Mouse (Mus musculus) ZHBTc4 (cell line): ENCODE measurements at regions not wholly inside any gene's neighbourhood (a gene's known extent, or its start where the extent isn't known, plus 50 kb on each side); places are given as distances from the start of the nearest gene placed in this dataset.

Source experiments
- DNase-seq: peaks from one replicate; pipeline ENCODE4 v3.0.0-alpha.2; 2011; ENCODE audit warnings: low read depth, low spot score

- DNase-seq = no peak
These were observed 264.0 kb upstream of the Cadm1 start for GRCm38 (mm10) chr9:47265946-47266490.

DNA sequence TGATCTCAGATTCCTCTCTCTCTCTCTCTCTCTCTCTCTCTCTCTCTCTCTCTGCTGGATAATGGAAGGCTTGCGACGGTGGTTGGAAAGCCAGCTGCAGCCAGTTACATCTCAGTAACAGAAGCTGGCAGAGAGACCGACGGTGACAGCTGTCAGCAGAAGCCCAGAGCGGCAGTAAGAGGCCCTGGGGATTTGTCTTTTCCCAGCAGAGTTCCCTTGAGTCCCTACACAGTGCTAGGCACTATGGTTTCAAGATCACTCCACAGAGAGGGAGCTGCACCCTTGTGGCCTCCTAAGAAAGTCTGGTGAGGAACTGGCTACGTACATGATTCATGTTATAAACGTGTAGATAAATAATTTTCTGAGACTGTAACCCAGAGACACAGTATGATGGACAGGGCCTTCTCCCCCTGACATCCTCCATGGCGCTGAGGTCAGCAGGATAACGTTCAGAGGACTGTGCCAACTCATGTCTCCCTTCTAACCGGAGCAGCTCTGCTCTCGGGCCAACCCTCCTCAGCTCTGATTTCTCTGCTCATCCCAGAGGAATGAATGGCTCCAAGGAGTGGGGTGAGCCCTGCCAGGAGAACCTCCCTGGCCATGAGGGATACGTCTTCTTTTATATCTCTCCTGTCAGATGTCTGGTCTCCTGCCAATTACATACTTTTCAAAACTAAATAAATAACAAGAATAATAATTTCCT lies 253.5 kb upstream of the Cadm1 start:
- DNase-seq = no peak

GRCm38 (mm10) chr9:47279410-47279809 lies 250.6 kb upstream of the Cadm1 start:
- DNase-seq = no peak

DNA sequence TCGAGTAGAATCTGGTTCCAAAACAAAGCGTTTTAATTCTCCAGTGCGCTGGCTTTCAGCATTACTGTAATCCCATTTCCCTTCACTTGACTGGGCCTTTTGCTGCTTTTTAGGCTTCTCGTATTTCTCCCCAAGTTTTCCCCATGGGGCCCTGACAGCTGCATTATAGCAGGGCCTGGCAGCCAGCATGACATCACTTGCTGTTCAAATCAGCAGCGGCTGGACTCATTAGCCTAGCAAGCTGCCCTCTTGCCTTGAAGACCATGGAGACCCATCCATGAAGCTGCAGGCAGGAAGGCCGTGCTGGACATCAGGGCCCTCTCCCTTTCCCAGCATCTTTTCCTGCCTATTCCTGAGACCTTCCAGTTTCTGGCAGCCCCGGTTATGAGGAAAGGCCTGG lies 249.8 kb upstream of the Cadm1 start:
- no peak for DNase-seq

DNA sequence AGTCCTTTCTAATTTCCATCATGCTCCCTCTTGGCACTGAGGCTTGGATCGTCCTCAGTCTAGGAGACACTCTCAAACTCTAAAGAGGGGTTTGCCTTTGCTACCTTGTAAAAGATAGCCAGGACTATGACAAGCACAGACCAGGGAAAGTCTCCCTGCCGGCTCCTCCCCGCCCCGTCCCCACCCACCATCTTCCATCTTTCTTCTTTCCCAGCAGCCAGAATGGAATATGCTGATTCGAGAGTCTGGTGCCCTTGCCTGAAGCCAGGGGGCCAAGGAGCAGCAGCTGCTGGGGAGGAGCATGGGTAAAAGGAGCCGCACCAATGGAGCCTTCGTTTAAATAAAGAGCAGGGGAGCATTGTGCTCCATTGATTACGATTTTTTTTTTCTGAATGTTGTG lies 249.4 kb upstream of the Cadm1 start:
- DNase-seq = peak; percentile 59

DNA sequence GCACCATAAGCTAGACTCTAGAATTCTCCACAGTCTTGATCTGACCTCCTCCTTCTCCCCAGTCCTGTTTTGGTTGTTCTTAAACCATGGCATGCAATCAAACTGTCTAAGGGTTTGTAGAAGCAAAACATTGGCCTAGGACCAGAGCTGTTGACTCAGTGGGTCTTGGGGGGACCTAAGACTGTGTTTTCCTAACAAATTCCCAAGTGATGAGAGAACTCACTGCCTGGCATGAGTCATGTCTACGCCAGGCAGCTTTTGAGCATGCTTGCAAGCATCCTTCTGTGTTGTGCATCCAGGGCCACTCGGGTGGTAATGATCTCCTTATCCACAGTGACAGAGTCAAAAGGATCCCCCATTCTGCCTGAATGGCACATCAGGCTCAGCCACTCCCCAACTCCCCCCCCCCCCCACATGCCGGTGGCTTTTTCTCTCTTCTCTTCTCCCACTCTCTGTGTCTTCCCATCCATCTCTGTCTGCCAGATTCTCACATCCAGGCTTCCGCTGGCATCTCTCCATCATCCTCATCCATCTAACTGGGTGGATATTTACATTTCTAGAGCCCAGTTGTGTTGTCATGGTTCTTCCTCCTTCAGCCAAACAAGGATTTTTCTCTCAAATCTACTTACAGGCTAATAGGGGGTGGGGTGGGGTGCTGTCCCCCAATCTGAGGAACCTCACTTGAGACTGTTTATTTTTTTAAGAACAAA lies 246.1 kb upstream of the Cadm1 start:
- DNase-seq = no peak

- DNase-seq = no peak
These were observed 242.8 kb upstream of the Cadm1 start for GRCm38 (mm10) chr9:47286930-47287722.

- peak; percentile 62 for DNase-seq
These were observed 241.3 kb upstream of the Cadm1 start for GRCm38 (mm10) chr9:47288587-47289199.

GRCm38 (mm10) chr9:47300633-47301032 lies 229.3 kb upstream of the Cadm1 start:
- no peak for DNase-seq

DNA sequence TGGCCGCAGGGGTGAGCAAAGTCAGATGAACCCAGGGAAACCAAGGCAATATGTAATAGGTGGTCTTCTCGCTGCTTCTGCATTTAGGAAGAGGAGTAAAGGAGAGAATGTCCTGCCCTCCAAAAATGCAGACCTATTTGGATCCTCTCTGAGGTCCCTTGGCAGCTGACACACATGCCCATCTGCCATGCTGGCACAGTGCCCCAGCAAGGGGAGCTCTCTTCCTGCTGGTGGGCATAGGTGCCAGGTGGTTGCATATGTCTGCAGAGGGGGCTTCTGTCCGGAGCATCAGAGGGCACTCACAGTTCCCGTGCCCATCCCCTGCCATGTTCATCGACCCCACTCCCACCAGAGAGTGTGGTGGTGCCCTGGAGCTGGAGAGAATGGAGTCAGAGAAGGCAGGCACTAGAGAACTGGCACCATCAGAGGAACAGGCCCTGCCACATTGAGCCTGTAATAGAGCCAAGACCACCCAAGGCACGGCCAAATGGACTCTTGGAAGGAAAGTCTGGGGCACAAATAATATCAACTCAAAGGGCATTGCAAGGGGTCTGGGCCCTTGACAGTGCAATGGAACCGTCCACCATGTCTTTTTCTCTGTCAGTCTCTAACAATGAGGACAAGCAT lies 222.7 kb upstream of the Cadm1 start:
- no peak for DNase-seq

DNA sequence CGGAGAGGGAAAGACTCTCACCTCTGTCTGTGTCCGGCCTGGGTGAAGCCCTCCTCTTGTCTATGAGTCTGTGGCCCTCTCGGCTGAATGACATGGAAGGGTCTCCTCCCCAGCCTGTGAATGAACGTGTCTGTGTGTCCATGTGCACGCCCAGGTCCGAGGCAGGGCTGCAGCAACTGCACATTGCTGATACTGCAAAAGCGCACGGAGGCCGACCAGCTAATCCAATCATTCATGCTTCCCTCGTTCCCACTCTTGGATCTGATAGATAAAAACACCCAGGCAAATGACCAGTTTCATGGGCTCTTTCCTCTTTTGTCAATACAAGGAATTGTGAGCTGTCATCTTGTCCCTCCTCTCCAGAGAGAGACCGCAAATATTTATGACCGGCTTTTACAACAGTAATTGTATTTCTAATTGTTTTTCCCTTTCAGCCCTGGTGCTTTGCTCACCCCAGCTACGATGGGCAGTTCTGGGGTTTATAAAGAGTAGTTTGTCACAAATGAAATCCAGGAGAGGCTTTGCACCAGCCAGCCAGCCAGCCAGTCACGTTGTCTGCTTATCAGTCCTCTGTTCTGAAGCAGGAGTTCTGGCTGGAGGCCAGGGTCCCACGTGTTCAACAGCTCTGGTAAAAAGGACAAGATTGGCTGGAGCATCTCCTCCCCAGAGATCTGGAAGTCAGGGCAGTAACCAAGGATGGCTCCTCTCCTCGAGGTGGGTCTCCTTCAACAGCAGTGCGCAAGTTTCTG lies 222.0 kb upstream of the Cadm1 start:
- no peak for DNase-seq

DNA sequence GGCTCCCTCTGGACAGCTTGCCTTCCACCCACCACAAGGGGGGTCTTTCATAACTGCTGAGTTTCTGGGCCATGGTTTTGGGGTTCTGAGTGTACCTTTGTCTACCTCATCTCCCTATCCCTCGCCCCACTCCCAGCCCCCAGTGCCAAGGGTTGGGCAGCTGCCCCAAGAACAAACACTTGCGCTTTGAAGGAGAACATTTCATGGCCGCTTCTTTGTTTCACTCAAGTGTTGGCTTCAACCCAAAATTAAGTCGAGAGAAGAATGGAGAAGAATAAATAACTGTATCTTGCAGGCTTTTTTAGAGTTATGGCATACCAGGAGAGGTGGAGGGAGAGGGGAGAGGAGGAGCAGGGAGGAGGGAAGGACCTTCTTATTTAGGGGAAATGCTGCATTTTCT lies 216.5 kb upstream of the Cadm1 start:
- no peak for DNase-seq

DNA sequence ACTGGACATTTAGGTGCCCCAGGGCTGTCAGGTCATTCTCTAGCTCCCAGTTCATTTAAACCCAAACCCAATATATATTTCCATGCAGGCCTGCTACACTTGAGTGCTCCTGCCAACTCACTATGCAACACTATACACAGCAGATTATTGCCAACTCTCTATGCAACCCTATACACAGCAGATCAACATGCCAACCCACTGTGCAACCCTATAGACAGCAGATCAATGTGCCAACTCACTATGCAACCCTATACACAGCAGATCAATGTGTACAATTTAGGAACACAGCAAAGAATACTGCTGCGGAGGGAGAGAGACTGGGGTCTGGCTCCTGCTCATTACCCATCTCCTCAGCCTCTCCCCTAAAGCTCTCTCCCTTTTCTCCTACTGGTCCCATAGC lies 215.7 kb upstream of the Cadm1 start:
- no peak for DNase-seq

DNA sequence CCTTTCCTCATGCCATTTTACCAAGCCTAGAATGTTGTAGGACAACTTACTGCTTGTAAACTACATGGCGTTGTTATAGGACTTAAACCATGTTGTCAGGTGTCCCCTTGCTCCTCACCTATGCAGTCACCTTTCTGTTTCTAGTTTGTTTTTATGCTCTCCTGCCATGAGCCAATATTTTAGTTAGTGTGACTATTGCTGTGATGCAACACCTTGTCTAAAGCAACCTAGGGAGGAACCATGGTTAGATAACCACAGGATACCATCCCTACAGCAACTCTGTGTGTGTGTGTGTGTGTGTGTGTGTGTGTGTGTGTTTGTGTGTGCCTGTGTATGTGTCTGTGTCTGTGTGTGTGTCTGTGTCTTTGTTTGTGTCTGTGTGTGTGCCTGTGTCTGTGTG lies 209.6 kb upstream of the Cadm1 start:
- DNase-seq = no peak

GRCm38 (mm10) chr9:47321106-47321789 lies 208.7 kb upstream of the Cadm1 start:
- DNase-seq = no peak

DNA sequence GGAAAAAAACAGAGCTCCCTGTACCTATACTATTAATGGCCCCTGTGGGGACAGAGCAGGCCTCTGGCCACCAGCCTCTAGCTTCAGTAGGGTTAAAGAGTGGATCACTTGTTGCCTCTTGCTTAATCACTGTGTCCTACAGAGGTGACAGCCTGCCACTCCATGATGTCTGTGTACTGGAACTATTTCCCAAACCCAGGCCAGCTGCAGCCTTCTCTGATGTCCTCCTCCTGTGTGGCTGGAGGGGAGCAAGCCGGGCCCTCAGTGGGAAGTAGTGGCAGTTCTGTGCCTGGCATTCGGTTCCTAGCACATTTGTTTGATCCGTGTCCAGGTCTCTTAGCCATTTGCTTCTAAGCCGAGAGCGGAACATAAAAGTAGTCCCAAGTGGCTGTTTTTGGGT lies 207.7 kb upstream of the Cadm1 start:
- DNase-seq = no peak

GRCm38 (mm10) chr9:47323051-47323450 lies 206.9 kb upstream of the Cadm1 start:
- DNase-seq = no peak

DNA sequence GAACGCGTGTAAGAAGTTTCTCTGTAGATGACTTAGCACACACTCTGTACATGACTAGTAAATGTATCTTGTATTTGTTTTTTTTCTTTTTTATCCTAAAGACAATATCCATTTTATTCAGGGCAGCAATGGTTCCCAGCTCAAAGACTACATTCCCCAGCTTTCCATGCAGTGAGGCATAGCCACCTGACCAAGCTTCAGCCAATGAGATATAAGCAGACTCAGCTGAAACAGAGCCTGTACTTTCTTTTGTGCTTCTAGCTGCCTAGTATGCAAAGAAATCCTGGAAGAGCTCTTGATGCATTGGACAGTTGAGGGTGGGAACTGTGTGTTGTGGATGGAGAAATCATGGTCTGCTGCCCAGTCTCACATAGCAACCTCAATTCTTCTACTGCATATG lies 202.4 kb upstream of the Cadm1 start:
- DNase-seq = no peak

DNA sequence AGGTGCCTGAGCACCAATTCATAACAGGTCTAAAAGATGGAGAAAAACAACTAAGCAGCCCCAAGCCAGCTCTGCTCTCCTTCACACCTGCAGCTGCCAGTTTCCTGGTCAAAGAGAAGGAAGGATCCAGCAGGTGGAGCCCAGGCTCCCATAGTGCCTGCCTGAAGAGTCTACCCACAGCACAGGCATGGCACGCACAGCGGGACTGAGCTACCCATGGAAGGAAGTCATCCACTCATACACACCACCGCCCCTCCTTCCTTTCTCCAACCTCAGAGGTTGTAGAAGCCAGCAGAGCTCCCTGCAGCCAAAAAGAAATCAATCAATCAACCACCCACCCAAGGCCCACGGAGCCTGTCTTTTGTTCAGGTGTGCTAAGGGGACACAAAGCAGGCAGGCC lies 197.0 kb upstream of the Cadm1 start:
- no peak for DNase-seq

GRCm38 (mm10) chr9:47338221-47338620 lies 191.8 kb upstream of the Cadm1 start:
- DNase-seq = peak; percentile 36
